Mouse (Mus musculus) bone marrow, adult 2 months (tissue): ENCODE measurements around the gene Cutc.

Source experiments
- CTCF ChIP-seq: fragments of 200-500 bp; IDR thresholded peaks from 2 replicates; pipeline ENCODE4 v1.5.1; 2011; ENCODE audit warnings: low read length, control low read depth; ENCODE audit not compliant: control insufficient read depth, insufficient read depth
- POLR2A ChIP-seq: fragments of 200-500 bp; IDR thresholded peaks from 2 replicates; pipeline ENCODE4 v1.6.1; 2011; ENCODE audit warnings: low read depth, mild to moderate bottlenecking, control low read depth, low read length, borderline replicate concordance; ENCODE audit not compliant: control insufficient read depth

DNA sequence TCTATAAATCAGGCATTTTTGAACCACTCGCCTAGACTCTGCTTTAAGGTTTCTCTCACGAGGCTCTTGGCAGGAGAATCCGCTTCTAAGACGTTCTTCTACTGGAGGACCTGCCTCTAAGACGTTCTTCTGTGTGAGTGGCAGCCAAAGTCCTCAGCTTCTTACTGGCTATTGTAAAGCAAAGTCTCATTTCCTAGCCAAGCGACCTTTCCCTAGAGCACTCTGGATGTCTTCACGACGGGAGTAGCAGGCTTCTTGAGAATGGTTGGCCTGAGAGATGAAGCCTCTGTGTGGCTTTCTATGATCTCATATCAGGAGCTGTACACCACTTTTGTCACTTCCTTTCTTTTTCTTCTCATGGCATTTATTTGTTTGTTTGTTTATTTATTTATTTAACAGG is 42.7 kb downstream of the Cutc start:
- TF ChIP-seq CTCF (no peak), POLR2A (no peak)
